In genomic region chr1:151585647-151586046, GRCm38 (mm10) we compare ENCODE assay signal across 12 mouse cellular contexts.
"Had no signal": no experiment of that assay in that cellular context is flagged by ENCODE, and none has a peak within 500 bp of the region (broad histone marks: within the 10 kb centered on the region; RNA-seq: fewer than 3 reads in every experiment).

No protein-coding gene starts in this region.

- DNase-seq: lung, adult 18-20 months; lung, embryonic 14.5 days; lung, postnatal 10 days; lung, postnatal 4 days; midbrain, embryonic 14.5 days; right cerebral cortex, postnatal 25 days; right cerebral cortex, postnatal 4 days; spleen, adult 18-20 months; thymus, adult 18-20 months; thymus, postnatal 14 days; thymus, postnatal 36 days had no signal

- ATAC-seq: midbrain, embryonic 16.5 days had no signal
